Mouse (Mus musculus) E14TG2a.4 (cell line): ENCODE data around the gene Pcnx4.

ENCODE experiments used
- H3K27me3 ChIP-seq: 2 replicates; pipeline ENCODE4 v1.6.1; 2014; ENCODE audit warnings: low read length, control low read depth; ENCODE audit not compliant: insufficient read depth
- H3K36me3 ChIP-seq: 2 replicates; pipeline ENCODE4 v1.6.1; 2014; ENCODE audit warnings: low read length, control low read depth; ENCODE audit not compliant: insufficient read depth
- H3K4me1 ChIP-seq: replicated peaks from 2 replicates; pipeline ENCODE4 v1.6.1; 2014; ENCODE audit warnings: low read depth, low read length, control low read depth
- H3K4me3 ChIP-seq: replicated peaks from 2 replicates; pipeline ENCODE4 v1.5.1; 2014; ENCODE audit warnings: mild to moderate bottlenecking, low read length
- H3K9me3 ChIP-seq: 2 replicates; pipeline ENCODE4 v1.6.1; 2014; ENCODE audit warnings: low read length, control low read depth
- CTCF ChIP-seq: conservative IDR thresholded peaks from 2 replicates; pipeline ENCODE4 v1.5.1; 2014; ENCODE audit warnings: low read length
- NANOG ChIP-seq: IDR thresholded peaks from 2 replicates; pipeline ENCODE4 v1.6.1; 2014; ENCODE audit warnings: borderline replicate concordance, low read length, mixed read lengths
- POU5F1 ChIP-seq: IDR thresholded peaks from 2 replicates; pipeline ENCODE4 v1.6.1; 2014; ENCODE audit warnings: low read length, borderline replicate concordance

Pcnx4 gene

GRCm38 (mm10) chr12:72536021-72536597, at the start of gene Pcnx4:
Gene Pcnx4, plus strand, starts transcription at chr12:72536383.
- H3K9me3 ChIP-seq = no peaks in the 10 kb centered on the region
- peaks cover 13% of the 10 kb centered on the region for H3K36me3 ChIP-seq
- H3K4me3 ChIP-seq = peak within 1 kb of the TSS; percentile 87
- no peak for TF ChIP-seq POU5F1
- TF ChIP-seq NANOG = no peak
- no peak for TF ChIP-seq CTCF
- peaks cover 14% of the 10 kb centered on the region for H3K4me1 ChIP-seq
- no peaks in the 10 kb centered on the region for H3K27me3 ChIP-seq

- no peaks in the 10 kb centered on the region for H3K36me3 ChIP-seq
- no peaks in the 10 kb centered on the region for H3K9me3 ChIP-seq
- H3K4me3 ChIP-seq = no peak overlapping the region
- no peak for TF ChIP-seq CTCF
- no peak for TF ChIP-seq POU5F1
- TF ChIP-seq NANOG = no peak
- no peaks in the 10 kb centered on the region for H3K4me1 ChIP-seq
- no peaks in the 10 kb centered on the region for H3K27me3 ChIP-seq
These were observed 48.7 kb upstream of the Pcnx4 start for GRCm38 (mm10) chr12:72487498-72487897.

GRCm38 (mm10) chr12:72489995-72490394, 46.2 kb upstream of the Pcnx4 start:
- no peaks in the 10 kb centered on the region for H3K27me3 ChIP-seq
- no peaks in the 10 kb centered on the region for H3K36me3 ChIP-seq
- no peak overlapping the region for H3K4me3 ChIP-seq
- no peaks in the 10 kb centered on the region for H3K9me3 ChIP-seq
- no peaks in the 10 kb centered on the region for H3K4me1 ChIP-seq
- TF ChIP-seq CTCF = no peak
- TF ChIP-seq POU5F1 = no peak
- no peak for TF ChIP-seq NANOG

GRCm38 (mm10) chr12:72491063-72491719, 45.0 kb upstream of the Pcnx4 start:
- H3K4me3 ChIP-seq = no peak overlapping the region
- no peaks in the 10 kb centered on the region for H3K4me1 ChIP-seq
- no peak for TF ChIP-seq CTCF
- no peak for TF ChIP-seq POU5F1
- TF ChIP-seq NANOG = no peak

GRCm38 (mm10) chr12:72496866-72497600, 39.1 kb upstream of the Pcnx4 start:
- H3K4me3 ChIP-seq = no peak overlapping the region
- H3K36me3 ChIP-seq = no peaks in the 10 kb centered on the region
- no peaks in the 10 kb centered on the region for H3K27me3 ChIP-seq
- H3K9me3 ChIP-seq = no peaks in the 10 kb centered on the region
- no peak for TF ChIP-seq POU5F1
- no peak for TF ChIP-seq CTCF
- no peak for TF ChIP-seq NANOG
- no peaks in the 10 kb centered on the region for H3K4me1 ChIP-seq

More at GRCm38 (mm10) chr12:72491063-72491719, 45.0 kb upstream of the Pcnx4 start:
- Histone ChIP-seq H3K9me3 (no peaks in the 10 kb centered on the region), H3K36me3 (no peaks in the 10 kb centered on the region), H3K27me3 (no peaks in the 10 kb centered on the region)

- Histone ChIP-seq H3K36me3 (no peaks in the 10 kb centered on the region), H3K27me3 (no peaks in the 10 kb centered on the region), H3K9me3 (no peaks in the 10 kb centered on the region), H3K4me3 (no peak overlapping the region), H3K4me1 (no peaks in the 10 kb centered on the region)
- no peak for TF ChIP-seq NANOG
These were observed 26.6 kb upstream of the Pcnx4 start for GRCm38 (mm10) chr12:72509606-72510005.

GRCm38 (mm10) chr12:72515446-72515845, 20.7 kb upstream of the Pcnx4 start:
- TF ChIP-seq POU5F1 (no peak), CTCF (peak; percentile 42)
- no peaks in the 10 kb centered on the region for H3K27me3 ChIP-seq

GRCm38 (mm10) chr12:72518114-72518728, 18.0 kb upstream of the Pcnx4 start:
- Histone ChIP-seq H3K27me3 (no peaks in the 10 kb centered on the region), H3K4me3 (no peak overlapping the region), H3K36me3 (no peaks in the 10 kb centered on the region), H3K4me1 (no peaks in the 10 kb centered on the region), H3K9me3 (no peaks in the 10 kb centered on the region)
- TF ChIP-seq POU5F1 (no peak), CTCF (no peak), NANOG (no peak)

More at GRCm38 (mm10) chr12:72515446-72515845, 20.7 kb upstream of the Pcnx4 start:
- Histone ChIP-seq H3K4me1 (no peaks in the 10 kb centered on the region), H3K4me3 (no peak overlapping the region), H3K36me3 (no peaks in the 10 kb centered on the region), H3K9me3 (no peaks in the 10 kb centered on the region)
